Mouse (Mus musculus) forebrain, postnatal 0 days (tissue): Measurements from ENCODE around the gene Cracr2a. TPM values are rescaled to one million over a fixed set of nuclear protein-coding genes. Genes with fewer than 3 reads are reported as not detected.

Experiments
- ATAC-seq: fragments of 200-750 bp; cut with Nextera tagmentation; 2 replicates; pipeline ENCODE4 v1.8.0; 2017; ENCODE audit warnings: mild to moderate bottlenecking, moderate library complexity
- DNase-seq: peaks from one replicate; pipeline ENCODE4 v3.0.0-alpha.2; 2015
- H3K27ac ChIP-seq: fragments of 300-500 bp; sonication (generic); 2 replicates; pipeline ENCODE4 v1.5.1; 2014; ENCODE audit warnings: low read depth, mild to moderate bottlenecking, antibody characterized with exemption, low read length, moderate library complexity, mixed read lengths
- H3K27me3 ChIP-seq: fragments of 300-500 bp; sonication (generic); 2 replicates; pipeline ENCODE4 v1.6.1; 2014; ENCODE audit warnings: mild to moderate bottlenecking, low read length, mixed read lengths; ENCODE audit not compliant: insufficient read depth
- H3K36me3 ChIP-seq: fragments of 300-500 bp; sonication (generic); 2 replicates; pipeline ENCODE4 v1.6.1; 2014; ENCODE audit warnings: mild to moderate bottlenecking, moderate library complexity; ENCODE audit not compliant: insufficient read depth
- H3K4me1 ChIP-seq: fragments of 300-500 bp; sonication (generic); 2 replicates; pipeline ENCODE4 v1.6.1; 2014; ENCODE audit warnings: antibody characterized with exemption; ENCODE audit not compliant: insufficient read depth
- H3K4me2 ChIP-seq: fragments of 300-500 bp; sonication (generic); 2 replicates; pipeline ENCODE4 v1.6.1; 2014; ENCODE audit warnings: low read depth, mild to moderate bottlenecking, moderate library complexity
- H3K4me3 ChIP-seq: fragments of 300-500 bp; sonication (generic); 2 replicates; pipeline ENCODE4 v1.5.1; 2014; ENCODE audit warnings: low read depth, low read length, mixed read lengths
- H3K9ac ChIP-seq: fragments of 300-500 bp; sonication (generic); 2 replicates; pipeline ENCODE4 v1.6.1; 2014; ENCODE audit warnings: mild to moderate bottlenecking
- H3K9me3 ChIP-seq: fragments of 300-500 bp; sonication (generic); 2 replicates; pipeline ENCODE4 v1.6.1; 2016; ENCODE audit warnings: low read length
- CTCF ChIP-seq: sonication (generic); IDR thresholded peaks from 2 replicates; pipeline ENCODE4 v1.5.1; 2016; ENCODE audit warnings: antibody characterized with exemption, control low read depth, low read depth
- WGBS: fragments of 180-500 bp; shearing (Covaris S2); extraction: QIAGEN DNeasy Blood & Tissue Kit; methylation state at CpG from one replicate; pipeline ENCODE4 v1.1.7; 2014; 5-methylcytosine and 5-hydroxymethylcytosine counted together
- polyA plus RNA-seq: library from polyadenylated mRNA; unstranded; fragments of >200 nt; fragmentation: Nextera tagmentation; extraction: Ambion mirVana; gene quantifications from 2 replicates; pipeline ENCODE4 v1.2.1, GENCODE M21; 2015
- total RNA-seq: library from RNA; depleted of rRNA; stranded (reverse); fragments of >200 nt; gene quantifications from 2 replicates; pipeline ENCODE4 v1.2.3, GENCODE M21; 2014; rRNA removed

Gene Cracr2a
- total and polyA plus RNA-seq, 2 experiments from 2014 or later = 0.28 to 0.57 TPM

- Histone ChIP-seq H3K27me3 (no peaks in the 10 kb centered on the region), H3K9me3 (no peaks in the 10 kb centered on the region), H3K4me3 (no peak overlapping the region), H3K4me1 (no peaks in the 10 kb centered on the region), H3K4me2 (no peak overlapping the region), H3K27ac (no peak overlapping the region), H3K36me3 (no peaks in the 10 kb centered on the region), H3K9ac (no peak overlapping the region)
- DNase-seq (no peak), ATAC-seq (no peak)
- no peak for TF ChIP-seq CTCF
- WGBS = 46% methylated on average over 5 of the region's 5 CpGs
Measured at GRCm38 (mm10) chr6:127715428-127715827, 154.3 kb downstream of the Cracr2a start.

DNA sequence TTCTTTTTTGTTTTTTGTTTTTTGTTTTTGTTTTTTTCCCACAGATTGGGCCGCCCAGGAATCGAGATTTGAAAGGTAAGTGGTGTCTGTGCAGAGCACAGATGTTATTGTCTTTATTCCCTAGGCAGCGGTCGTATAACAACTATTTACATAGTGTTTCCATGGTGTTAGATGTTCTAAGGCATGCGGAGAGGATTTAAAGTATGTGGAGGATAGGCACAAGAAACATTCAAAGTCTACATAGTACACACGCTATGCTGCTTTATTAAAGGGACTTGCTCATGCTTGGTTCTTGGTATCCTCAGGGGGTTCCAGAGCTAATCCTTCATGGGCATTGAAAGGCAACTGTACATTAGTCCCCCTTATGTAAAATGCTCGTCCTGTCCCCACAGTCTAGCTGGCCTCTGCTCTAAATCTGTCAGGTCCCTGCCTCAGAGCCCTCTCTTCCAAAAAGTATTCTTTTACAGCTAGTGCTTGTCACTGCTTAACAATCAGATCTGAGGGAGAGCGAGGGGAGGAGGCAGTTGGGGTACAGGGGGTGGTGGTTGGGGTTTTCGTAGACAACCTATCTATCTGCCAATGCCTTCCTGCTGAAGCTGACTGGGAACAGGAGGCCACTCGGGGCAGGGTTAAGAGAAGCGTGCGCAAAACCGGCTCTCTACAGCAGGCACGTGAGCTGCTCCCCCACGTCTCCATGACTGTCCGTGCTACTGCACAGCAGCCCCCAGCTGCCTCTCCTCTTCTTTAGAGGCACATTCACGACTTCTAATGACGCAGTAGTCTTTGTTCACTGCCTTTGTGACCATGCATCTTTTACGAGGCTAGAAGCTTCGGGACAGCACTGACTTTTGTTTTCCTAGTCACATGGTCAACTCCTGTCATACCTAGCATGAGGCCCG is 156.3 kb downstream of the Cracr2a start:
- TF ChIP-seq CTCF = no peak
- no peak overlapping the region for H3K9ac ChIP-seq
- no peaks in the 10 kb centered on the region for H3K9me3 ChIP-seq
- WGBS = 28% methylated on average over 21 of the region's 21 CpGs
- H3K27me3 ChIP-seq = no peaks in the 10 kb centered on the region
- no peaks in the 10 kb centered on the region for H3K36me3 ChIP-seq
- DNase-seq = no peak
- H3K4me3 ChIP-seq = no peak overlapping the region
- ATAC-seq = peak; percentile 60
- H3K4me1 ChIP-seq = no peaks in the 10 kb centered on the region
- H3K27ac ChIP-seq = no peak overlapping the region
- H3K4me2 ChIP-seq = no peak overlapping the region

GRCm38 (mm10) chr6:127719875-127720274 is 158.7 kb downstream of the Cracr2a start:
- Histone ChIP-seq H3K4me1 (no peaks in the 10 kb centered on the region), H3K4me2 (no peak overlapping the region), H3K27me3 (no peaks in the 10 kb centered on the region), H3K36me3 (no peaks in the 10 kb centered on the region; the same call in 1 of the 2 replicates), H3K27ac (no peak overlapping the region), H3K9ac (no peak overlapping the region), H3K4me3 (no peak overlapping the region), H3K9me3 (no peaks in the 10 kb centered on the region)
- no peak for DNase-seq
- TF ChIP-seq CTCF = no peak
- 81% methylated on average over 14 of the region's 14 CpGs for WGBS
- no peak for ATAC-seq

- H3K4me2 ChIP-seq = no peak overlapping the region
- no peak overlapping the region for H3K4me3 ChIP-seq
- no peak for TF ChIP-seq CTCF
- H3K9me3 ChIP-seq = no peaks in the 10 kb centered on the region
- ATAC-seq (peak; percentile 32; the same call in 1 of the 2 replicates), DNase-seq (no peak)
- no peaks in the 10 kb centered on the region for H3K27me3 ChIP-seq
- H3K4me1 ChIP-seq = no peaks in the 10 kb centered on the region
- WGBS = 24% methylated on average over 8 of the region's 8 CpGs
- H3K36me3 ChIP-seq = peaks cover 11% of the 10 kb centered on the region; the same call in 1 of the 2 replicates
- no peak overlapping the region for H3K9ac ChIP-seq
- H3K27ac ChIP-seq = no peak overlapping the region
Measured at GRCm38 (mm10) chr6:127723126-127723525, 162.0 kb downstream of the Cracr2a start.

Other genes with a start within 250 kb of the Cracr2a start
- gene Parp11, start 114.5 kb upstream of the Cracr2a start, total RNA-seq = 57.6 and 60.9 TPM in 2 replicates
- 38.4 and 45.8 TPM in 2 replicates for gene Parp11, start 114.5 kb upstream of the Cracr2a start, polyA plus RNA-seq
- 29.9 and 32.7 TPM in 2 replicates for gene Prmt8, start 208.1 kb downstream of the Cracr2a start, total RNA-seq
- gene Prmt8, start 208.1 kb downstream of the Cracr2a start, polyA plus RNA-seq = 20.6 and 36.4 TPM in 2 replicates